Mouse (Mus musculus) hindbrain, embryonic 14.5 days (tissue): Measurements from ENCODE around the gene Vars2. TPM values are rescaled to one million over a fixed set of nuclear protein-coding genes. Genes with fewer than 3 reads are reported as not detected.

Source experiments
- ATAC-seq: fragments of 200-750 bp; cut with Nextera tagmentation; 2 replicates; pipeline ENCODE4 v1.8.0; 2017; ENCODE audit warnings: moderate number of reproducible peaks, mild to moderate bottlenecking, moderate TSS enrichment, moderate library complexity; ENCODE audit not compliant: low FRiP score
- DNase-seq: peaks from one replicate; pipeline ENCODE4 v3.0.0-alpha.2; 2015; ENCODE audit warnings: low spot score
- H3K27ac ChIP-seq: fragments of 300-500 bp; sonication (generic); 2 replicates; pipeline ENCODE4 v1.5.1; 2014; ENCODE audit warnings: mild to moderate bottlenecking, moderate library complexity
- H3K27me3 ChIP-seq: fragments of 300-500 bp; sonication (generic); 2 replicates; pipeline ENCODE4 v1.6.1; 2014; ENCODE audit warnings: mild to moderate bottlenecking, low read length, mixed read lengths; ENCODE audit not compliant: control insufficient read depth, insufficient read depth
- H3K36me3 ChIP-seq: fragments of 300-500 bp; sonication (generic); replicated peaks from 2 replicates; pipeline ENCODE4 v1.6.1; 2014; ENCODE audit not compliant: control insufficient read depth, insufficient read depth
- H3K4me1 ChIP-seq: fragments of 300-500 bp; sonication (generic); replicated peaks from 2 replicates; pipeline ENCODE4 v1.6.1; 2014; ENCODE audit warnings: antibody characterized with exemption, low read length, mixed read lengths; ENCODE audit not compliant: control insufficient read depth, insufficient read depth
- H3K4me2 ChIP-seq: fragments of 300-500 bp; sonication (generic); replicated peaks from 2 replicates; pipeline ENCODE4 v1.6.1; 2014; ENCODE audit warnings: mild to moderate bottlenecking, moderate library complexity
- H3K4me3 ChIP-seq: fragments of 300-500 bp; sonication (generic); replicated peaks from 2 replicates; pipeline ENCODE4 v1.5.1; 2014; ENCODE audit warnings: mild to moderate bottlenecking, low read length
- H3K9ac ChIP-seq: fragments of 300-500 bp; sonication (generic); 2 replicates; pipeline ENCODE4 v1.6.1; 2014
- H3K9me3 ChIP-seq: fragments of 300-500 bp; sonication (generic); 2 replicates; pipeline ENCODE4 v1.6.1; 2016; ENCODE audit warnings: low read length; ENCODE audit not compliant: control insufficient read depth
- WGBS: fragments of 180-500 bp; shearing (Covaris S2); extraction: QIAGEN DNeasy Blood & Tissue Kit; methylation state at CpG from one replicate; pipeline ENCODE4 v1.1.7; 2014; 5-methylcytosine and 5-hydroxymethylcytosine counted together
- polyA plus RNA-seq: library from polyadenylated mRNA; unstranded; fragments of >200 nt; fragmentation: Nextera tagmentation; extraction: Ambion mirVana; gene quantifications from 2 replicates; pipeline ENCODE4 v1.2.1, GENCODE M21; 2014

The Vars2 gene
- polyA plus RNA-seq, 1 experiment from 2014 or later = 14.9 TPM

DNA sequence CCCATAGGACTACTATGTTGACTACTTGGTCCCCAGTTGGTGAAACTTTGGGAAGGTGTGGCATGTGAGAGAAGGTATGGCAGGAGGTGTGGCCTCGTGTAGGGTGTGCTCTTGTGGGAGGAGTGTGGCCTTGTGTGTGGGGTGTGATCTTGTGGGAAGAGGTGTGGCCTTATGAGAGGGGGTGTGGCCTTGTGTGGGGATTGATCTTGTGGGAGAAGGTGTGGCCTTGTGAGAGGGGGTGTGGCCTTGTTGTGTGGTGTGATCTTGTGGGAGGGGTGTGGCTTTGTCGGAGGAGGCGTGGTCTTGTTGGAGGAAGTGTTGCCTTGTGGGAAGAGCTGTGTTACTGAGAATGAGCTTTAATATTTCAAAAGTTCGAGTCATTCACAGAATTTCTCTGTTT, 50.3 kb downstream of the Vars2 start:
- Histone ChIP-seq H3K27me3 (no peaks in the 10 kb centered on the region), H3K27ac (no peak overlapping the region), H3K36me3 (no peaks in the 10 kb centered on the region), H3K9me3 (no peaks in the 10 kb centered on the region), H3K4me2 (no peak overlapping the region), H3K9ac (no peak overlapping the region), H3K4me1 (no peaks in the 10 kb centered on the region), H3K4me3 (no peak overlapping the region)
- 82% methylated on average over 4 of the region's 4 CpGs for WGBS
- ATAC-seq (no peak), DNase-seq (no peak)

Other genes starting within 250 kb of the Vars2 start
- gene H2-Q6, start 242.7 kb downstream of the Vars2 start, polyA plus RNA-seq = 0.44 and 0.71 TPM in 2 replicates
- gene H2-Q7, start 228.4 kb downstream of the Vars2 start, polyA plus RNA-seq = 2.8 and 2.9 TPM in 2 replicates
- not detected in 2 replicates for gene H2-Q10, start 197.5 kb downstream of the Vars2 start, polyA plus RNA-seq
- not detected in 2 replicates for gene Pou5f1, start 161.6 kb downstream of the Vars2 start, polyA plus RNA-seq
- gene Tcf19, start 150.8 kb downstream of the Vars2 start, polyA plus RNA-seq = 12.3 and 16.5 TPM in 2 replicates
- 2.8 and 3.5 TPM in 2 replicates for gene Cchcr1, start 150.5 kb downstream of the Vars2 start, polyA plus RNA-seq
- 0.26 and 0.72 TPM in 2 replicates for gene Psors1c2, start 134.4 kb downstream of the Vars2 start, polyA plus RNA-seq
- gene Cdsn, start 115.5 kb downstream of the Vars2 start, polyA plus RNA-seq = 0.22 and 0.25 TPM in 2 replicates
- gene 2300002M23Rik, start 100.1 kb downstream of the Vars2 start, polyA plus RNA-seq = not detected in 2 replicates
- not detected in 2 replicates for gene Sfta2, start 66.0 kb downstream of the Vars2 start, polyA plus RNA-seq
- not detected in 2 replicates for gene Gm9573, start 41.0 kb downstream of the Vars2 start, polyA plus RNA-seq
- gene Mucl3, start 23.9 kb downstream of the Vars2 start, polyA plus RNA-seq = 0.09 TPM in 1 of 2 replicates, not detected in the other
- gene Gtf2h4, start 6.1 kb upstream of the Vars2 start, polyA plus RNA-seq = 21.3 and 22.8 TPM in 2 replicates
- 62.7 and 72.5 TPM in 2 replicates for gene Ddr1, start 37.0 kb upstream of the Vars2 start, polyA plus RNA-seq
- gene Ier3, start 154.1 kb upstream of the Vars2 start, polyA plus RNA-seq = 6.6 and 7.5 TPM in 2 replicates
- 86.3 and 96.6 TPM in 2 replicates for gene Flot1, start 155.6 kb upstream of the Vars2 start, polyA plus RNA-seq
- 1,664 and 1,709 TPM in 2 replicates for gene Tubb5, start 170.7 kb upstream of the Vars2 start, polyA plus RNA-seq
- 9.2 and 10.7 TPM in 2 replicates for gene Mdc1, start 173.9 kb upstream of the Vars2 start, polyA plus RNA-seq
- 18.2 and 20.3 TPM in 2 replicates for gene Nrm, start 193.7 kb upstream of the Vars2 start, polyA plus RNA-seq
- gene Ppp1r18, start 198.0 kb upstream of the Vars2 start, polyA plus RNA-seq = 18.8 and 20.7 TPM in 2 replicates
- 25.8 and 29.0 TPM in 2 replicates for gene Dhx16, start 212.2 kb upstream of the Vars2 start, polyA plus RNA-seq
- 55.3 and 57.5 TPM in 2 replicates for gene 2310061I04Rik, start 229.8 kb upstream of the Vars2 start, polyA plus RNA-seq
- 387 and 408 TPM in 2 replicates for gene Atat1, start 242.5 kb upstream of the Vars2 start, polyA plus RNA-seq
- gene Mrps18b, start 248.8 kb upstream of the Vars2 start, polyA plus RNA-seq = 61.4 and 63.6 TPM in 2 replicates
- 34.8 and 37.9 TPM in 2 replicates for gene Ppp1r10, start 248.8 kb upstream of the Vars2 start, polyA plus RNA-seq